Mouse (Mus musculus): Measurements from ENCODE around the gene Dnah3. TPM values are rescaled to one million over a fixed set of nuclear protein-coding genes. Genes with fewer than 3 reads are reported as not detected.
A peak's percentile ranks its signal among the peaks of the same experiment; 100 is the strongest.

Dnah3 gene
- total RNA-seq, 2 experiments from 2014 or later = 0.20 to 0.52 TPM

DNA sequence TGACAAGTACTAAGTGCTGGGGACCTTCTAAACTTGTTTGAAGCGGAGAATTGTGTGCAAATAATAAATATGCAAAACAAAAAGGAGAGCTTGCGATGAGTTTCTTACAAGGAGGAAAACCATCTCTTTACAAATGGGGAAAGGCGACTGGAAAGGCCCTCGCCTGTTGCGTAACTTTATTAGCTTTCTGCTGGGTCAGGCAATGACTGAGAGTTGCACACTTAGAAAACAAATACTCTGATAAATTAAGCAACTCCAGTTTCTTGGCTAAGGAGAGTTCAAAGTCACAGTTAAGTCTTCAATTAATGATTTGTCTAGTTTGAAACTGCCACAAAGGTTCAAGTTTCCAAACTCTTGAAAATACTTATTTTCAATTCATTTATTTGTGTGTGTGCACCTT lies 214.7 kb downstream of the Dnah3 start:
- DNase-seq (ENCODE audit: low spot score in 2 of 2) = no peak

GRCm38 (mm10) chr7:119879171-119879570 lies 215.9 kb downstream of the Dnah3 start:
- DNase-seq (ENCODE audit: low spot score in 2 of 2) = no peak

GRCm38 (mm10) chr7:119875776-119876440 lies 219.2 kb downstream of the Dnah3 start:
- peak; percentile 29 to 60 for DNase-seq (ENCODE audit: low spot score in 2 of 2)

GRCm38 (mm10) chr7:119873050-119873449 lies 222.0 kb downstream of the Dnah3 start:
- no peak for DNase-seq (ENCODE audit: low spot score in 2 of 2)

Other genes starting within 250 kb of the Dnah3 start
- 10 to 100 TPM; 10.4 to 11.1 TPM for gene Lyrm1, start 199.4 kb downstream of the Dnah3 start, total RNA-seq (2021)
- gene Dcun1d3, start 199.0 kb downstream of the Dnah3 start, total RNA-seq (2021) = 10 to 100 TPM; 24.8 to 28.7 TPM
- 10 to 100 TPM in 1 of 2 experiments, 1 to 10 TPM in 1; 9.6 to 12.8 TPM for gene Tmem159, start 7.1 kb upstream of the Dnah3 start, total RNA-seq (2021)
- under 1 TPM in 1 of 2 experiments, not detected in 1; 0.13 TPM for gene Zp2, start 50.0 kb upstream of the Dnah3 start, total RNA-seq (2021)
- under 1 TPM; 0.30 to 0.32 TPM for gene Anks4b, start 78.6 kb upstream of the Dnah3 start, total RNA-seq (2021)
- 100 to 1,000 TPM; 255 to 271 TPM for gene Crym, start 106.8 kb upstream of the Dnah3 start, total RNA-seq (2021)
- not detected for gene Abca14, start 108.7 kb upstream of the Dnah3 start, total RNA-seq (2021)
- not detected for gene Abca15, start 233.4 kb upstream of the Dnah3 start, total RNA-seq (2021)

All from layer of hippocampus, adult 18-20 months (tissue).